In the genomic region with DNA sequence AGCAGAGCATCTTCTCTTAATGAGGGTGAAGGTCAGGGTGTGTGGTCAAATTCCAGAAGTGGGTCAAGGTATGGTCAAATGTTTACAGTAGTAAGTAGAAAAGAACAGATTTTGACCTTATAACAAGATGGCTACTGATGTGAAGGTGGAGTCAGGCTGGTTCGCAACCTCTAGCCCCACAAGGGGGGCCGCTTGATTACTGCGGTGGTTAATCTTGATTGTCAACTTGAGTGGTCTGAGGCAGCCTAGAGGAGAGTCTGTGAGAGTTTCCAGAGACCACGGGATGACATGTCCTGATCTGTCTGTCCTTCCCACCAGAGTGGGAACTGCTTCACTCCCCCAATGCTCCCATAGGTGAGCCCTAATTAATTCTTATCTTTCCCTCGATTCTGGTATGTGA, we compare ENCODE assay signal across 18 mouse cellular contexts. TPM values are rescaled to one million over a fixed set of nuclear protein-coding genes. Genes with fewer than 3 reads are reported as not detected.
"Had no signal": no experiment of that assay in that cellular context is flagged by ENCODE, and none has a peak within 500 bp of the region (broad histone marks: within the 10 kb centered on the region; RNA-seq: fewer than 3 reads in every experiment).

No protein-coding gene starts in this region.

- H3K36me3 ChIP-seq: embryonic facial prominence, embryonic 10.5 days; embryonic facial prominence, embryonic 12.5 days; embryonic facial prominence, embryonic 15.5 days; forebrain, embryonic 10.5 days; forebrain, embryonic 12.5 days; forebrain, embryonic 15.5 days had no signal

- H3K9ac ChIP-seq: embryonic facial prominence, embryonic 12.5 days; embryonic facial prominence, embryonic 13.5 days; embryonic facial prominence, embryonic 15.5 days; forebrain, embryonic 12.5 days; forebrain, embryonic 13.5 days; forebrain, embryonic 15.5 days; forebrain, postnatal 0 days had no signal

- H3K27me3 ChIP-seq: embryonic facial prominence, embryonic 12.5 days; embryonic facial prominence, embryonic 13.5 days; embryonic facial prominence, embryonic 15.5 days; forebrain, embryonic 12.5 days; forebrain, embryonic 13.5 days; forebrain, embryonic 15.5 days had no signal

- H3K4me2 ChIP-seq: embryonic facial prominence, embryonic 12.5 days; embryonic facial prominence, embryonic 13.5 days; embryonic facial prominence, embryonic 15.5 days; forebrain, embryonic 12.5 days; forebrain, embryonic 13.5 days; forebrain, embryonic 15.5 days had no signal

- DNase-seq: forebrain, postnatal 0 days; gastrocnemius, adult 2 months; gastrocnemius, postnatal 10 days; gastrocnemius, postnatal 14 days; gastrocnemius, postnatal 25 days; gastrocnemius, postnatal 36 days; heart, adult 11 months had no signal

- ATAC-seq: forebrain, embryonic 13.5 days; forebrain, embryonic 14.5 days; forebrain, embryonic 15.5 days; forebrain, embryonic 16.5 days; forebrain, postnatal 0 days had no signal

- H3K27ac ChIP-seq: embryonic facial prominence, embryonic 10.5 days; embryonic facial prominence, embryonic 12.5 days; embryonic facial prominence, embryonic 13.5 days; embryonic facial prominence, embryonic 15.5 days; forebrain, embryonic 10.5 days; forebrain, embryonic 12.5 days; forebrain, embryonic 13.5 days; forebrain, embryonic 15.5 days; gastrocnemius, adult 2 months had no signal

- H3K9me3 ChIP-seq: embryonic facial prominence, embryonic 10.5 days; embryonic facial prominence, embryonic 12.5 days; embryonic facial prominence, embryonic 13.5 days; embryonic facial prominence, embryonic 15.5 days; forebrain, embryonic 10.5 days; forebrain, embryonic 12.5 days; forebrain, embryonic 13.5 days; forebrain, embryonic 15.5 days had no signal

- H3K4me3 ChIP-seq: embryonic facial prominence, embryonic 10.5 days; embryonic facial prominence, embryonic 12.5 days; embryonic facial prominence, embryonic 13.5 days; embryonic facial prominence, embryonic 15.5 days; erythroblast, embryonic 14.5 days; forebrain, embryonic 10.5 days; forebrain, embryonic 12.5 days; forebrain, embryonic 13.5 days; forebrain, embryonic 15.5 days; gastrocnemius, adult 2 months had no signal

- H3K4me1 ChIP-seq: embryonic facial prominence, embryonic 12.5 days; embryonic facial prominence, embryonic 13.5 days; embryonic facial prominence, embryonic 15.5 days; forebrain, embryonic 10.5 days; forebrain, embryonic 12.5 days; forebrain, embryonic 13.5 days had no signal

RNA-seq across cellular contexts. Expression of gene Ralgps1, which starts 29.3 kb away (rescaled TPM):
- polyA plus RNA-seq: erythroblast, embryonic 14.5 days had no signal
